Mouse (Mus musculus): Measurements from ENCODE around the gene Mpeg1.

DNA sequence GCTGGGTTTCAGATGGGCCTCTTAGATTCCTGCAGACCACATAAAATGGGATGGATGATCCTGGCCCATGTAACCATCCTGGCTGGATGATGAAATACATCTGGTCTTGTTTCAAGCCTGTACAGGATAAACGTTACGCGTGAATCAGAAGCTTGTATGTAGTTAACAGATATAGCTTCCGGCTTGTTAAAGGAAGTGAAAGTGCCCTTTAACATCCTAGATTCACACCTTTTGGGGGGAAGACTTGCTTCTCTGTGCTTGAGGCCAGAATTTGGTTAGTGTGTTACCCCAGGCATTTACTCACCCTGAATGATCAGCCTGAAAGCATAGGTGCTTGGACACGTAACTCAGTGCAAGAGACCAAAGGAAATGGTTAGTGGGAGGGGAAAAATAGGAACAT lies 33.5 kb upstream of the Mpeg1 start:
- TF ChIP-seq CTCF (conservative IDR thresholded peaks at IDR 0.05 in 1 of 2, IDR thresholded peaks at IDR 0.05 in 1 of 2; ENCODE audit: low read depth in 2 of 2, low read length in 2 of 2): no peak
- no peak for TF ChIP-seq CHD2 (IDR thresholded peaks at IDR 0.05; ENCODE audit: low read length)
- no peak for TF ChIP-seq POLR2AphosphoS2 (IDR thresholded peaks at IDR 0.05; ENCODE audit: low read depth, low read length)
- TF ChIP-seq POLR2A (IDR thresholded peaks at IDR 0.05; ENCODE audit: low read depth, low read length): no peak
- no peak for TF ChIP-seq EP300 (IDR thresholded peaks at IDR 0.05; ENCODE audit: low read length)
